Mouse (Mus musculus) bone marrow macrophage, adult 2 months (primary cell): ENCODE data around the gene Erp27.

Experiments
- CTCF ChIP-seq: IDR thresholded peaks from 2 replicates; pipeline ENCODE4 v1.5.1; 2012; ENCODE audit warnings: low read depth, mild to moderate bottlenecking, low read length, moderate library complexity
- POLR2A ChIP-seq: IDR thresholded peaks from 2 replicates; pipeline ENCODE4 v1.6.1; 2012; ENCODE audit warnings: mild to moderate bottlenecking, low read depth, low read length, borderline replicate concordance

DNA sequence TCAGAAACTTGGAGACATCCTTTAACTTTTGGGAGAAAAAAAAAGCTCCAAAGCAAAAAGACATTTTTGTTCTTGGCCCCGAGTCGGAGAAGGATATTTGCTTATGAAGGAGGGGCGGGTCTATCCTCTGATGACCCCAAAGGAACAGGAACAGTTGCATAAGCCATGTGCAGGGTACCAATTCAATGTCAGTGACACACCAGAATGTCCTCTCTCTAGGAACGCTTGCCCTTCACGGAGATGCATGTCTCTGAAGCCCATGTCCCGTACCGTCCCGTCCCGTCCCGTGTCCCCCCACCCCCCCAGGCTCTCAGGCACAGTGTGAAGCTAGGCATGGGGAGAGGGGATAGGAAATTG lies 15.1 kb downstream of the Erp27 start:
- TF ChIP-seq CTCF (no peak), POLR2A (no peak)
